Mouse (Mus musculus) stomach, embryonic 15.5 days (tissue): Measurements from ENCODE around the gene Abhd6. TPM values are rescaled to one million over a fixed set of nuclear protein-coding genes. Genes with fewer than 3 reads are reported as not detected.

Source experiments
- ATAC-seq: fragments of 200-750 bp; cut with Nextera tagmentation; 2 replicates; pipeline ENCODE4 v1.8.0; 2017; ENCODE audit warnings: low read depth, moderate number of reproducible peaks, moderate TSS enrichment; ENCODE audit not compliant: insufficient read depth, low FRiP score
- H3K27ac ChIP-seq: fragments of 300-500 bp; sonication (generic); 2 replicates; pipeline ENCODE4 v1.5.1; 2015; ENCODE audit warnings: mild to moderate bottlenecking, inconsistent platforms
- H3K27me3 ChIP-seq: fragments of 300-500 bp; sonication (generic); replicated peaks from 2 replicates; pipeline ENCODE4 v1.6.1; 2015; ENCODE audit warnings: inconsistent platforms
- H3K36me3 ChIP-seq: fragments of 300-500 bp; sonication (generic); 2 replicates; pipeline ENCODE4 v1.6.1; 2015; ENCODE audit warnings: inconsistent platforms
- H3K4me1 ChIP-seq: fragments of 300-500 bp; sonication (generic); 2 replicates; pipeline ENCODE4 v1.6.1; 2015; ENCODE audit warnings: inconsistent platforms
- H3K4me2 ChIP-seq: fragments of 300-500 bp; sonication (generic); 2 replicates; pipeline ENCODE4 v1.6.1; 2015; ENCODE audit warnings: mild to moderate bottlenecking, inconsistent platforms
- H3K4me3 ChIP-seq: fragments of 300-500 bp; sonication (generic); replicated peaks from 2 replicates; pipeline ENCODE4 v1.5.1; 2015; ENCODE audit warnings: inconsistent platforms
- H3K9ac ChIP-seq: fragments of 300-500 bp; sonication (generic); 2 replicates; pipeline ENCODE4 v1.6.1; 2015; ENCODE audit warnings: inconsistent platforms
- H3K9me3 ChIP-seq: fragments of 300-500 bp; sonication (generic); 2 replicates; pipeline ENCODE4 v1.6.1; 2016; ENCODE audit warnings: inconsistent platforms
- whole genome bisulfite sequencing: fragments of 180-500 bp; shearing (Covaris S2); methylation state at CpG from one replicate; pipeline ENCODE4 v1.1.7; 2015; 5-methylcytosine and 5-hydroxymethylcytosine counted together
- polyA plus RNA-seq: library from polyadenylated mRNA; unstranded; fragments of >200 nt; fragmentation: Nextera tagmentation; extraction: Ambion mirVana; gene quantifications from 2 replicates; pipeline ENCODE4 v1.2.1, GENCODE M21; 2015

Gene Abhd6
- polyA plus RNA-seq: 18.9 and 21.2 TPM in 2 replicates

DNA sequence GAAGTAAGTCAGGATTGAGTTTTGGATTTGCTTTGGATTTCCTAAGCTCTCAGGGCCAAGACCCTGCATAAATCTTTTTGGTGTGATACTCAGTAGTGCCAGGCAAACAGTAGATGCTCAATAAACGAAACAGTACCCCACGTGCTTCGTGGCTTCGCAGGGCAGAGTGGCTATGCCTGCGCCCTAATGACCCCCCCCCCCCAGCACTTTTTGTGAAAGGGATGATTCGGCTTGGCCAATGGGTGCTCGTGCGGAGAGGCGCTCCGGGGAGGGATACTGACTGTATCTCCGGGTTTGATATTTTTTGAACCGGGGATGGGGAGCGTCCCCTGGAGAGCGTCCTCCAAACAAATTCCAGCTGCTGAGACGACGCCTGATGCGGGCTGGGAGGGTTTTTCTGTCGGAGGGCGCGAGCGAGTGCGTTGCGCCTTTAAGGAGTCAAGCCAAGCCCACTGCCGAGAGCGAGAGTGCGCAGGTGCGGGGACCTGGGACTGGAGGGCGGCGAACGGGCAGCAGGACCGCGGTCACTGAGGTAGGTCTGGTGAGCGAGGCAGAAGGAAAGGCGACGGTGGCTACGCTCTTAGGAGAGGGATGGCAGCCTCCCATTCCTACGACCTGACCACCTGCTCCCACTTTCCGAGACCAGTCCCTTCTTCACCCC, at the start of gene Abhd6:
Gene Abhd6 (plus strand): TSS at position 471 of the 661 bp plus-strand sequence.
- H3K9ac ChIP-seq: peak within 1 kb of the TSS; percentile 51
- peaks cover 16% of the 10 kb centered on the region for H3K4me1 ChIP-seq
- 1% methylated on average over 38 of the region's 38 CpGs for WGBS
- ATAC-seq: peak; percentile 77; the same call in 1 of the 2 replicates
- 0 out of 2 replicates have a peak, but pooled peaks cover 4% of the 10 kb centered on the region for H3K27me3 ChIP-seq
- H3K4me2 ChIP-seq: peak within 1 kb of the TSS; percentile 78
- no peaks in the 10 kb centered on the region for H3K36me3 ChIP-seq
- H3K9me3 ChIP-seq: no peaks in the 10 kb centered on the region
- peak within 1 kb of the TSS; percentile 62 for H3K4me3 ChIP-seq
- H3K27ac ChIP-seq: peak within 1 kb of the TSS; percentile 40; the same call in 1 of the 2 replicates

DNA sequence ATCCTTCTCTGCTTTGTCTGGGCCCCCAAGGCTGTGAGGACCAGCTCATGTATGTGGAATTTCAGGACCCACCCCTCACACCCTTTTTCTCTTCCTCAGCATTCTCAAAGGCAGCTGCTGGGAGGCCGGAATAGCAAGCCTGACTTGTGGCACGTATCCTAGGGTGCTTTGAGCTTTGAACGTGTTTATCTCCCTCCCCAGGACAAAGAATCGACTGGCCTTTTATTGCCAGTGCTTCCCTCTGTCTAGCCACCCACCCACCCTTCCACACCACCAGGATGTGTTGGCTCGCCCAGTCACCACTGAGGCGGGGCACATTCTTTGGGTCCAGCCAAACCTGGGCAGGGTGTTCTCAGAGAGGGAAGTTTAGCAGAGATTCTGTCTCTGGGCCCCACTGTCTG, 48.6 kb upstream of the Abhd6 start:
- Histone ChIP-seq H3K36me3 (0 out of 2 replicates have a peak, but pooled peaks cover 5% of the 10 kb centered on the region), H3K27ac (peak overlapping the region; percentile 83), H3K4me1 (peaks cover 17% of the 10 kb centered on the region; the same call in 1 of the 2 replicates), H3K4me2 (0 out of 2 replicates have a peak overlapping the region, but pooled peaks have one; percentile 2), H3K9me3 (no peaks in the 10 kb centered on the region), H3K9ac (no peak overlapping the region), H3K4me3 (no peak overlapping the region), H3K27me3 (no peaks in the 10 kb centered on the region)
- peak; percentile 72 for ATAC-seq
- WGBS: 39% methylated on average over 6 of the region's 6 CpGs

DNA sequence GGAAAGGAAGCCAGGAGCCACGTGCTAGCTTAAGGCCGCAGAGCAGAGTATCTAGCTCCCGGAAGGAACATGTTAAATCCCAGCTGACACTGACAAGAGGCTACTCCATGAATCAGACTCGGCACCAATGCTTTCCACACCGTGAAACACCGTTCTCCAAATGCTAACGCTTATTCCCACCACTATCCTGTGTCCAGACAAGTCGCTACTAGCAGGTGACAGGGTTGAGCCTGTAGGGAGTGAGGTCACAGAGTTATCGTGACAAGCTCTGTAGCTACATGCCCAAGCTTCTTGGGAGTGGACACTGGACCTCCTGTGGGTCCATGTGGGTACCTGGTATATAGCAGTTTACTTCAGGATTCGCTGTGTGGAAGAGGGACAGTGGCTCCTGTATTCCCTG, 46.3 kb upstream of the Abhd6 start:
- Histone ChIP-seq H3K27me3 (no peaks in the 10 kb centered on the region), H3K9me3 (no peaks in the 10 kb centered on the region), H3K4me1 (peaks cover 24% of the 10 kb centered on the region; the same call in 1 of the 2 replicates), H3K9ac (no peak overlapping the region), H3K4me3 (no peak overlapping the region), H3K4me2 (no peak overlapping the region), H3K36me3 (no peaks in the 10 kb centered on the region), H3K27ac (no peak overlapping the region)
- no peak for ATAC-seq
- WGBS: 54% methylated on average over 10 of the region's 10 CpGs

DNA sequence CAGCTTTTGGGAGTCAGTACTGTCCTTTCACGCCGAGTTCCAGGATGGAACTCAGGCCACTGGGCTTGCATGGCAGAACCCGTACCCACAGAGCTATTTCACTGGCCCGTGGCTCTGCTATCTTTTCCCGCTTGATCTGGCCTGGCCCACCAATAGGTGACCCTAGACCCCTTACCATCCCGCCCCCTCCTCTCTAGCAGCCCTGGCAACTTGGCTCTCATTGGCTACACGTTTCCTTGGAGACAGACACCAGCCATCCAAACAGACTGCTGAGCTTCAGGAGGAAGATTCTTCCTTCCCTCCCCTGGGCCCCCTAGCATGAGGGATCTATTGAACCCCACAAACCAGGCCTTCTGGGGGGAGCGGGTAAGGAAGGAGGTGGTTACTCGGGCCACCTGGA, 45.7 kb upstream of the Abhd6 start, which contains the start of gene Gm45521:
Gene Gm45521 (plus strand): TSS at position 240 of the 400 bp plus-strand sequence.
- no peak within 1 kb of the TSS for H3K9ac ChIP-seq
- H3K36me3 ChIP-seq: no peaks in the 10 kb centered on the region
- 51% methylated on average over 9 of the region's 9 CpGs for WGBS
- H3K4me2 ChIP-seq: no peak within 1 kb of the TSS
- H3K27me3 ChIP-seq: no peaks in the 10 kb centered on the region
- peaks cover 29% of the 10 kb centered on the region; the same call in 1 of the 2 replicates for H3K4me1 ChIP-seq
- H3K9me3 ChIP-seq: no peaks in the 10 kb centered on the region
- no peak for ATAC-seq
- H3K4me3 ChIP-seq: no peak within 1 kb of the TSS
- no peak within 1 kb of the TSS for H3K27ac ChIP-seq

DNA sequence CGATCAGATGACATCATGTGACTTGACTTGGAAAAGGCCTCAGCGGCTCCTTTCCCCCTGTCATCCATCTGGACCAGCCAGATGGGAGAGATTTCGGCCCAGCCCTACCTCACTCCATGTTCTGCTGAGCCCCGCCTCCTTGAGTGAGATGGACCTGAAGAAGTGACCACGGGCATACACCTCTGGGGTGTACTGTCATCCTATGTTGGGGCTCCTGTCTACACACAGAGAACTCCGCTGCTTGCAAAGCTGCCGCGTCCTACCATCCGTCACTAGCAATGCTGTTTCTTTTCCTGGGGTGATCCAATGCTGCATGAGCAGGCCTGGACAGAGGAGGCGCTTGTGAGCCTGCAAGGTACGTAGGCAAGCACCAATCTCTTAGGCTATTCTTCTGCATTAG, 42.1 kb upstream of the Abhd6 start:
- no peak for ATAC-seq
- no peak overlapping the region for H3K4me2 ChIP-seq
- H3K27ac ChIP-seq: no peak overlapping the region
- H3K9me3 ChIP-seq: no peaks in the 10 kb centered on the region
- no peaks in the 10 kb centered on the region for H3K27me3 ChIP-seq
- no peak overlapping the region for H3K4me3 ChIP-seq
- 66% methylated on average over 11 of the region's 11 CpGs for WGBS
- H3K4me1 ChIP-seq: 0 out of 2 replicates have a peak, but pooled peaks cover 21% of the 10 kb centered on the region
- no peak overlapping the region for H3K9ac ChIP-seq
- no peaks in the 10 kb centered on the region for H3K36me3 ChIP-seq

DNA sequence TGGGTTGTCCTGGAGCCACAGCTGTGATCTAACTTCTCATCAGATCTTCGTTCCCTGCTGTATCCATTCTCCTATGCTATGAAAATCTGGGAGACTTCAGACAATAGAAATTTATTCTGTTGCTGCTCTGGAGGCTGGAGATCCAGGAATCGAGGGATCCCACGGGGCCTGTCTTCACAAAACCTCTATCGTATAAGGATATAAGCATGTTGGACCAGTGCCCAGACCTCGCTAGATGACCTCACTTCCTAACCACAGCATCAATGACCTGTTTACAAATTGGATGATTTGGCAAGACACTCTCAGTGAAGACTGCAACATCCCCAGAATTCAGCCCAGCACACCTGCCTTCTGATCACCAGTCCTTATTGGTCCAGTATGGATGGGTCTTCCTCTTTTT, 41.0 kb upstream of the Abhd6 start:
- Histone ChIP-seq H3K9ac (no peak overlapping the region), H3K4me1 (0 out of 2 replicates have a peak, but pooled peaks cover 21% of the 10 kb centered on the region), H3K27me3 (no peaks in the 10 kb centered on the region), H3K9me3 (no peaks in the 10 kb centered on the region), H3K4me3 (no peak overlapping the region), H3K36me3 (no peaks in the 10 kb centered on the region), H3K4me2 (no peak overlapping the region), H3K27ac (no peak overlapping the region)
- 43% methylated on average over 5 of the region's 5 CpGs for WGBS
- ATAC-seq: no peak

DNA sequence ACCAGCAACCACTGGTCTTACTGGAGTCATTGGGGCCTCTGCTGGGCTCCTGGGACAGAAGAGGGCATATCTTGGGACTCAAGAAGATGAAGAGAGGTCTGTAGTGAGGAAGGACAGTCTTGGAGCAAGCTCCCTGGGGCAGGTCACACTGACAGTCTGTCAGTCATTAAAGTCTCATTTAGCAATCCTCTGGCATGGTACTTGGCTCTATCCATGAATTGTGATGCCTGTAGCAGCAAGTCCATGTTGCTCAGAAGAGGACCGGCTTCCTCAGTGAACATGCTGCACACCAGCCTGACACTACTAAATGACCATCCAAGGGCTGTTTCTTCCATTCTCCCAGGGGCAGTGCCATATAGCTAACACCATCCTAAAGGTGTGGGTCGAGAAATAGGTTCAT, 40.1 kb upstream of the Abhd6 start:
- Histone ChIP-seq H3K27me3 (no peaks in the 10 kb centered on the region), H3K36me3 (no peaks in the 10 kb centered on the region), H3K9ac (no peak overlapping the region), H3K4me2 (no peak overlapping the region), H3K27ac (no peak overlapping the region), H3K9me3 (no peaks in the 10 kb centered on the region), H3K4me3 (no peak overlapping the region), H3K4me1 (0 out of 2 replicates have a peak, but pooled peaks cover 18% of the 10 kb centered on the region)
- 83% methylated on average over 2 of the region's 2 CpGs for WGBS
- ATAC-seq: no peak

DNA sequence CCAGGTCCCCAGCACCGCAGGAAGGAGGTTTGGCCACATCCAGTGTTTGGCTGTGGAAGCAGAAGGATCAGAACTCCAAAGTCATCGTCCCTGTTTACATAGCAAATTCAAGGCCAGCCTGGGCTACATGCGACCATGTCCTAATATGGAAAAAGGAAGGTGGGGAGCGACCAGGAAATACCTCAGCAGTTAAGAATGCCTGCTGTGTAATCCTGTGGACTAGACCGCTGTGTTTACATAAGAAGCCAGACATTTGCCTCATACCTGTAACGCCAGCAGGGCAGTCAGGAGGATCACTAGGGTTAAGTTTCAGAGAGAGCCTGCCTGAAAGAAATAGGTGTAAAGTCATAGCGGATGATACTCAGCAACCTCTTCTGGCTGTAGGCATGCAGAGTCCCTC, 39.5 kb upstream of the Abhd6 start:
- ATAC-seq: no peak
- no peak overlapping the region for H3K4me3 ChIP-seq
- 0 out of 2 replicates have a peak, but pooled peaks cover 18% of the 10 kb centered on the region for H3K4me1 ChIP-seq
- H3K27me3 ChIP-seq: no peaks in the 10 kb centered on the region
- H3K4me2 ChIP-seq: no peak overlapping the region
- no peak overlapping the region for H3K9ac ChIP-seq
- no peaks in the 10 kb centered on the region for H3K36me3 ChIP-seq
- 51% methylated on average over 7 of the region's 7 CpGs for WGBS
- peak overlapping the region; percentile 8; the same call in 1 of the 2 replicates for H3K27ac ChIP-seq
- H3K9me3 ChIP-seq: no peaks in the 10 kb centered on the region

DNA sequence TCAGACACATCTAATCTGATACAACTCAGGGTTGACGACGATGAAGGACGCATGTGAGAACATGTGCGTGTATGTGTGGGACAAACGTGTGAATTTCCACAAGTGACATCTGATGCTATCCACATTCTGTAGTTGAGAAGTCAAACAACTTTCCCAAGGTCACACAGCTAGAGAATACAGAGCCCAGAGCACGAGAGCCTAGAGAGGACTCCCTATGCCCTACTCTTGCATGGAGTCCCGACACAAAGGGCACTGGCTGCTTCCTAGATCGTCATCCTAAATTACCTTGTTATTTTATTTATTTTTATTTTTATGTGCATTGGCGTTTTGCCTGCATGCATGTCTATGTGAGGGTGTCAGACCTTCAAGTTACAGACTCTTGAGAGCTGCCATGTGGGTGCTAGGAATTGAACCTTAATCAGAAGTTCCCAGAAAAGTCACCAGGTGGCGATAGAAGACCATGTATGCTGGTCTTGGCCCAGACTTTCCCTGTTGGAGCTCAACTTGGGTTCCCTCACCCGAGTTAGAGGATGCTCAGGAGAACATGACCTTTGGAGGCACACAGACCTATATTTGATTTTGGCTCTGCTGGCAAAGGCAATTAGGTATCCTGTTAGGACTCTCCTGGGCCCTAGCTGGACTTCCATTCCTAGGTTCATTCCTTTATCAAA, 38.3 kb upstream of the Abhd6 start:
- Histone ChIP-seq H3K36me3 (no peaks in the 10 kb centered on the region), H3K9me3 (no peaks in the 10 kb centered on the region), H3K27me3 (no peaks in the 10 kb centered on the region), H3K4me2 (no peak overlapping the region), H3K27ac (no peak overlapping the region), H3K9ac (no peak overlapping the region), H3K4me3 (no peak overlapping the region), H3K4me1 (0 out of 2 replicates have a peak, but pooled peaks cover 18% of the 10 kb centered on the region)
- 42% methylated on average over 11 of the region's 11 CpGs for WGBS
- peak; percentile 57; the same call in 1 of the 2 replicates for ATAC-seq

DNA sequence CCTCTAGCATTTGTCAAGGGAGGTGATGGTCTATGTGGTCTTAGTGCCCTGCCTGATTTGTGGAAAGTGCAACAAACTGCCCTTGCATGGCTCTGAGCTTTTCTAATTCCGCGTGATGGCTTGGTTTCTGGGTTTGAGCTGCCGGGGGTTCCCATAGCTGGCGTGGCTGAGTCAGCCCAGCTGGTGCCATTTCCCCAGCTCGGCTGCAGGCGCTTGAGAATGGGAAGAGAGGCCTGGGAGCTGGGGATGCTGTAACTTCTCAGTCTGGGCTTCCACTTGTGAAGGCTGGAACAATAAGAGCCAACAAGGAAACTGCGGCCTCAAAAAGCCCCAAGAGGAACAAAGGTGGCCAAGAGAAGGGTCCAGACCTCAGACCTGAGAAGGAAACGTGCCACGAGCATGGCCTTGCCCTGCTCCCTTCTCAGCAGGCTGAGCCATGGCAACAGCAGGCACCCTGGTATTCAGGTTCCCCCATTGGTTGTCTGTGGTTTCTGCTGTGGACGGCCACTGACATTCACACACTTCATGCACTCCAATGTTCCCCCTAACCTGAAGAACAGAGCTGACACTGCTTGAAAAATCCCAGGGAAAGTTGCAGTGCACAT, 30.7 kb upstream of the Abhd6 start:
- 40% methylated on average over 10 of the region's 10 CpGs for WGBS
- Histone ChIP-seq H3K36me3 (no peaks in the 10 kb centered on the region), H3K27me3 (no peaks in the 10 kb centered on the region), H3K27ac (no peak overlapping the region), H3K4me2 (no peak overlapping the region), H3K9me3 (no peaks in the 10 kb centered on the region), H3K4me3 (no peak overlapping the region), H3K4me1 (no peaks in the 10 kb centered on the region; the same call in 1 of the 2 replicates), H3K9ac (no peak overlapping the region)
- ATAC-seq: no peak

DNA sequence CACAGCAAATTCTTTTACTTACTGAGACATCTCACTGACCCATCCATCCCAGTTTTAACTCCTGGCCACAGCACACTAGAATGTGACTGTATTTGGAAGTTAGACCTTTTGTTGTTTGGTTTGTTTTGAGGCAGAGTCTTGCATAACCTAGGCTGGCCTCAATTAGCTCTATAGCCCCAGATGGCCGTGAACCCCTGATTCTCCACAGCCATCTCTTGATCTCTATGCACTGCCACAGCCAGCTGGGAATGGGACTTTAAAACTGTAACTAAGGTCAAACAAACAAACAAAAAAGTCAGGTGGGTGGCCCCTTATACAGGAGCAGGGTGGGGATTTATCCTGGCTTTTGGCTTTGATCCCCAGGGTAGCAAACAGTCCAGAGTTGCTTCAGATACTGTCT, 28.1 kb upstream of the Abhd6 start:
- Histone ChIP-seq H3K36me3 (no peaks in the 10 kb centered on the region), H3K4me3 (no peak overlapping the region), H3K4me2 (no peak overlapping the region), H3K9me3 (no peaks in the 10 kb centered on the region), H3K9ac (no peak overlapping the region), H3K27ac (no peak overlapping the region), H3K27me3 (no peaks in the 10 kb centered on the region), H3K4me1 (no peaks in the 10 kb centered on the region; the same call in 1 of the 2 replicates)
- no peak for ATAC-seq
- WGBS: 89% methylated on average over 1 of the region's 1 CpGs

DNA sequence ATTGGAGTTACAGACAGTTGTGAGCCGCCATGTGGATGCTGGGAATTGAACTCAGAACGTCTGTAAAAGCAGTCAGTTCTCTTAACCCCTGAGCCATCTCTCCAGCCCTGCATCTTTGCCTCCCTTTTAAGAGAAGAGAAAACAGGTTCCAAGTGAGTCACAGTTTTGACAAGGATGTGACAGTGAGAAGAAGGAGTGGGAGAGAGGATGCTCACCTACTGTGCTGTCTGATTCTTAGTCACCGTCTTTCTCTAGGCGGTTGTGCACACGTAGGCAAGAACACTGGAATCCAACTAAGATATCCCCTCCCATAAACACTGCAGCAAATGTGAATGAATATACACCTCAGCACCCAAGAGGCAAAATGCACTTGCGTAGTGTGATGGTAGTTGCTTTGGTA, 27.5 kb upstream of the Abhd6 start:
- 83% methylated on average over 6 of the region's 6 CpGs for WGBS
- no peaks in the 10 kb centered on the region; the same call in 1 of the 2 replicates for H3K4me1 ChIP-seq

More for the DNA sequence above, 27.5 kb upstream of the Abhd6 start:
- Histone ChIP-seq H3K4me2 (no peak overlapping the region), H3K27ac (no peak overlapping the region), H3K27me3 (no peaks in the 10 kb centered on the region), H3K9ac (no peak overlapping the region), H3K4me3 (no peak overlapping the region), H3K9me3 (no peaks in the 10 kb centered on the region), H3K36me3 (no peaks in the 10 kb centered on the region)
- ATAC-seq: no peak
